Mouse (Mus musculus): ENCODE measurements around the gene Slc36a3. TPM values are rescaled to one million over a fixed set of nuclear protein-coding genes. Genes with fewer than 3 reads are reported as not detected.
"Not testable (repeated sequence)": the region's sequence is repeated elsewhere in the genome, so short reads cannot be mapped to it uniquely, and the experiment has no call there.

Slc36a3 gene
- polyA plus RNA-seq, 1 experiment from 2014 or later, result not detected

GRCm38 (mm10) chr11:55120821-55121271 is 30.7 kb downstream of the Slc36a3 start:
- Histone ChIP-seq H3K9me3 (replicated peaks) (peaks cover 5% of the 10 kb centered on the region; the same call in 1 of the 2 replicates), H3K4me3 (replicated peaks) (no peak overlapping the region), H3K27me3 (no peaks in the 10 kb centered on the region), H3K36me3 (no peaks in the 10 kb centered on the region), H3K27ac (peak overlapping the region; percentile 67), H3K4me2 (no peak overlapping the region), H3K9ac (no peak overlapping the region), H3K4me1 (0 out of 2 replicates have a peak, but pooled peaks cover 7% of the 10 kb centered on the region)
- 46% methylated on average over 8 of the region's 8 CpGs for WGBS
- no peak for ATAC-seq (replicated peaks; ENCODE audit: low FRiP score)

- no peak overlapping the region for H3K9ac ChIP-seq
- no peak for ATAC-seq (replicated peaks; ENCODE audit: low FRiP score)
- no peak overlapping the region for H3K4me3 ChIP-seq (replicated peaks)
- no peaks in the 10 kb centered on the region for H3K27me3 ChIP-seq
- peaks cover 5% of the 10 kb centered on the region; the same call in 1 of the 2 replicates for H3K9me3 ChIP-seq (replicated peaks)
- 0 out of 2 replicates have a peak, but pooled peaks cover 7% of the 10 kb centered on the region for H3K4me1 ChIP-seq
- peak overlapping the region; percentile 67; the same call in 1 of the 2 replicates for H3K27ac ChIP-seq
- H3K36me3 ChIP-seq, result no peaks in the 10 kb centered on the region
- H3K4me2 ChIP-seq, result no peak overlapping the region
These were observed 31.2 kb downstream of the Slc36a3 start for GRCm38 (mm10) chr11:55120279-55120678.

- 0 out of 2 replicates have a peak, but pooled peaks cover 11% of the 10 kb centered on the region for H3K4me1 ChIP-seq
- no peaks in the 10 kb centered on the region for H3K27me3 ChIP-seq
- no peak overlapping the region for H3K9ac ChIP-seq
- no peak overlapping the region for H3K4me2 ChIP-seq
- no peak overlapping the region for H3K27ac ChIP-seq
- H3K9me3 ChIP-seq (replicated peaks), result peaks cover 5% of the 10 kb centered on the region; the same call in 1 of the 2 replicates
- H3K36me3 ChIP-seq, result no peaks in the 10 kb centered on the region
- no peak for ATAC-seq (replicated peaks; ENCODE audit: low FRiP score)
- WGBS, result 87% methylated on average over 2 of the region's 2 CpGs
- H3K4me3 ChIP-seq (replicated peaks), result no peak overlapping the region
These were observed 34.5 kb downstream of the Slc36a3 start for GRCm38 (mm10) chr11:55117031-55117430.

GRCm38 (mm10) chr11:55116004-55116403 is 35.5 kb downstream of the Slc36a3 start:
- Histone ChIP-seq H3K27ac (no peak overlapping the region), H3K4me1 (peaks cover 15% of the 10 kb centered on the region), H3K4me3 (replicated peaks) (no peak overlapping the region), H3K9ac (no peak overlapping the region), H3K4me2 (no peak overlapping the region), H3K9me3 (replicated peaks) (peaks cover 5% of the 10 kb centered on the region; the same call in 1 of the 2 replicates), H3K27me3 (no peaks in the 10 kb centered on the region), H3K36me3 (no peaks in the 10 kb centered on the region)
- no peak for ATAC-seq (replicated peaks; ENCODE audit: low FRiP score)
- 94% methylated on average over 3 of the region's 3 CpGs for WGBS

GRCm38 (mm10) chr11:55114291-55114690 is 37.2 kb downstream of the Slc36a3 start:
- no peak for ATAC-seq (replicated peaks; ENCODE audit: low FRiP score)
- Histone ChIP-seq H3K4me1 (peaks cover 26% of the 10 kb centered on the region), H3K4me2 (no peak overlapping the region), H3K9me3 (replicated peaks) (no peaks in the 10 kb centered on the region), H3K27ac (no peak overlapping the region), H3K36me3 (no peaks in the 10 kb centered on the region), H3K4me3 (replicated peaks) (no peak overlapping the region), H3K9ac (no peak overlapping the region), H3K27me3 (no peaks in the 10 kb centered on the region)
- 84% methylated on average over 2 of the region's 2 CpGs for whole genome bisulfite sequencing

GRCm38 (mm10) chr11:55113861-55114250 is 37.7 kb downstream of the Slc36a3 start:
- not testable (repeated sequence) for H3K27me3 ChIP-seq; H3K9me3 ChIP-seq (replicated peaks); H3K27ac ChIP-seq; H3K4me2 ChIP-seq; ATAC-seq (replicated peaks; ENCODE audit: low FRiP score); H3K36me3 ChIP-seq; H3K4me3 ChIP-seq (replicated peaks); H3K9ac ChIP-seq
- H3K4me1 ChIP-seq, result peaks cover 26% of the 10 kb centered on the region
- WGBS, result 26% methylated on average over 4 of the region's 4 CpGs

- Histone ChIP-seq H3K9me3 (replicated peaks) (no peaks in the 10 kb centered on the region), H3K9ac (no peak overlapping the region), H3K36me3 (peaks cover 5% of the 10 kb centered on the region; the same call in 1 of the 2 replicates), H3K4me3 (replicated peaks) (no peak overlapping the region), H3K4me1 (peaks cover 26% of the 10 kb centered on the region), H3K27ac (no peak overlapping the region), H3K4me2 (no peak overlapping the region), H3K27me3 (no peaks in the 10 kb centered on the region)
- no peak for ATAC-seq (replicated peaks; ENCODE audit: low FRiP score)
- 66% methylated on average over 7 of the region's 7 CpGs for WGBS
These were observed 38.2 kb downstream of the Slc36a3 start for GRCm38 (mm10) chr11:55113209-55113860.

- H3K9me3 ChIP-seq (replicated peaks), result no peaks in the 10 kb centered on the region
- H3K27ac ChIP-seq, result peak overlapping the region; percentile 77
- H3K4me1 ChIP-seq, result peaks cover 26% of the 10 kb centered on the region
- H3K9ac ChIP-seq, result no peak overlapping the region
- WGBS, result 28% methylated on average over 7 of the region's 7 CpGs
- H3K4me3 ChIP-seq (replicated peaks), result no peak overlapping the region
- no peaks in the 10 kb centered on the region for H3K27me3 ChIP-seq
- H3K36me3 ChIP-seq, result peaks cover 8% of the 10 kb centered on the region; the same call in 1 of the 2 replicates
- no peak overlapping the region for H3K4me2 ChIP-seq
- ATAC-seq (replicated peaks; ENCODE audit: low FRiP score), result peak; percentile 92
These were observed 40.8 kb downstream of the Slc36a3 start for GRCm38 (mm10) chr11:55110566-55111169.

GRCm38 (mm10) chr11:55109521-55110300 is 41.8 kb downstream of the Slc36a3 start:
- 84% methylated on average over 7 of the region's 7 CpGs for WGBS

GRCm38 (mm10) chr11:55106636-55107035 is 44.9 kb downstream of the Slc36a3 start:
- Histone ChIP-seq H3K4me2 (no peak overlapping the region), H3K9me3 (replicated peaks) (no peaks in the 10 kb centered on the region), H3K27ac (no peak overlapping the region), H3K27me3 (no peaks in the 10 kb centered on the region), H3K4me1 (peaks cover 27% of the 10 kb centered on the region), H3K36me3 (peaks cover 8% of the 10 kb centered on the region), H3K9ac (no peak overlapping the region), H3K4me3 (replicated peaks) (no peak overlapping the region)
- no peak for ATAC-seq (replicated peaks; ENCODE audit: low FRiP score)
- WGBS, result 96% methylated on average over 1 of the region's 1 CpGs

More at GRCm38 (mm10) chr11:55109521-55110300, 41.8 kb downstream of the Slc36a3 start:
- Histone ChIP-seq H3K36me3 (peaks cover 8% of the 10 kb centered on the region; the same call in 1 of the 2 replicates), H3K27ac (peak overlapping the region; percentile 77), H3K4me3 (replicated peaks) (no peak overlapping the region), H3K4me2 (no peak overlapping the region), H3K9me3 (replicated peaks) (no peaks in the 10 kb centered on the region), H3K9ac (no peak overlapping the region), H3K4me1 (peaks cover 26% of the 10 kb centered on the region), H3K27me3 (no peaks in the 10 kb centered on the region)
- ATAC-seq (replicated peaks; ENCODE audit: low FRiP score), result no peak

GRCm38 (mm10) chr11:55105389-55105788 is 46.1 kb downstream of the Slc36a3 start:
- Histone ChIP-seq H3K4me3 (replicated peaks) (no peak overlapping the region), H3K27ac (no peak overlapping the region), H3K36me3 (peaks cover 8% of the 10 kb centered on the region), H3K9me3 (replicated peaks) (no peaks in the 10 kb centered on the region), H3K4me1 (peaks cover 16% of the 10 kb centered on the region), H3K9ac (no peak overlapping the region), H3K4me2 (no peak overlapping the region), H3K27me3 (no peaks in the 10 kb centered on the region)
- WGBS, result 76% methylated on average over 4 of the region's 4 CpGs
- no peak for ATAC-seq (replicated peaks; ENCODE audit: low FRiP score)

- WGBS, result 72% methylated on average over 3 of the region's 3 CpGs
- Histone ChIP-seq H3K27ac (no peak overlapping the region), H3K36me3 (peaks cover 2% of the 10 kb centered on the region), H3K9ac (no peak overlapping the region), H3K27me3 (no peaks in the 10 kb centered on the region), H3K9me3 (replicated peaks) (no peaks in the 10 kb centered on the region), H3K4me3 (replicated peaks) (no peak overlapping the region), H3K4me2 (no peak overlapping the region), H3K4me1 (peaks cover 12% of the 10 kb centered on the region)
- no peak for ATAC-seq (replicated peaks; ENCODE audit: low FRiP score)
These were observed 48.3 kb downstream of the Slc36a3 start for GRCm38 (mm10) chr11:55103229-55103628.
